Mouse (Mus musculus): ENCODE data around the gene Cradd. TPM values are rescaled to one million over a fixed set of nuclear protein-coding genes. Genes with fewer than 3 reads are reported as not detected.

Gene Cradd
- polyA plus RNA-seq, 1 experiment from 2014 or later, result 9.6 TPM

DNA sequence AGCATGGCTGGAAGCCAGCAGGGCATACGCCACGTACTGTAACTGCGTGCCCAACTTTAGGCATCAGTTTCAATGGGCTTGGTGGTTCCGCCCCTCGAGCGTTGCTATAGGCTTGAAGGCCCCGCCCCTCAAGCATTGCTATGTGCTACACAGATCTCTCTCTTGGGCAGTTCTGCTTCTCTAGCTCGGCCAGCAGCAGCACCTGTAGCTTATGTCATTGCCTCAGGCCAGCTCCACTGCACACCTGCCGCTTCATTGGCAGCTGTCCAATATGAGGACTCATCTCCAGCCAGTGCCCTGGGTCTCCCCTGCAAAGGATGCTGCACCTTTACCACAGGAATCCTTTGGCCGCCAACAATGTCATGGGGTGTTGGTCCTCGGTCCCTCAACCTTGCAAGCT, 45.8 kb downstream of the Cradd start:
- Histone ChIP-seq H3K27ac (no peak overlapping the region), H3K36me3 (0 out of 2 replicates have a peak, but pooled peaks cover 2% of the 10 kb centered on the region), H3K4me1 (0 out of 2 replicates have a peak, but pooled peaks cover 11% of the 10 kb centered on the region), H3K9me3 (no peaks in the 10 kb centered on the region), H3K27me3 (ENCODE audit: insufficient read depth, poor library complexity, severe bottlenecking) (0 out of 2 replicates have a peak, but pooled peaks cover 9% of the 10 kb centered on the region), H3K4me3 (no peak overlapping the region)
- no peak for DNase-seq (ENCODE audit: low spot score)
- 84% methylated on average over 11 of the region's 11 CpGs for WGBS

DNA sequence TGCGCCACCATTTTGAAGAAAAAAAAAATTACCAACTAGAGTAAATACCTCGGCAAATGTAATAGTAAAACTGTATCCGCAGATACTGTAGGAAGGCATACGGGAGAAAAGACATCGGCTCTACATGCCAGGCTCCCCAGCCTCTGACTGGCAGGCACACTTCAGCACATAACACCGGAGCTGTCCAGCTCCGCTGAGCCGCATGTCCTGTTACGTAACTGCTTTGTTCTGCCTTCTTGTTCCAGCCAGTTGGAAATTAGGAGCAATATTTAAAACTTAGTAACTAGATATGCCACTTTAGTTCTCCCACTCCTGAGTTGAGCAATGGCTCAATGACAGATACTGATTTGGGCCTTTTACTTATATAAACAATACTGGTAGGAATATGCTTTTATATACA, 48.4 kb downstream of the Cradd start:
- H3K9me3 ChIP-seq, result no peaks in the 10 kb centered on the region
- no peaks in the 10 kb centered on the region for H3K27me3 ChIP-seq (ENCODE audit: insufficient read depth, poor library complexity, severe bottlenecking)
- H3K36me3 ChIP-seq, result 0 out of 2 replicates have a peak, but pooled peaks cover 7% of the 10 kb centered on the region
- H3K27ac ChIP-seq, result no peak overlapping the region
- no peak for DNase-seq (ENCODE audit: low spot score)
- WGBS, result 85% methylated on average over 9 of the region's 9 CpGs
- H3K4me1 ChIP-seq, result 0 out of 2 replicates have a peak, but pooled peaks cover 7% of the 10 kb centered on the region
- no peak overlapping the region for H3K4me3 ChIP-seq

DNA sequence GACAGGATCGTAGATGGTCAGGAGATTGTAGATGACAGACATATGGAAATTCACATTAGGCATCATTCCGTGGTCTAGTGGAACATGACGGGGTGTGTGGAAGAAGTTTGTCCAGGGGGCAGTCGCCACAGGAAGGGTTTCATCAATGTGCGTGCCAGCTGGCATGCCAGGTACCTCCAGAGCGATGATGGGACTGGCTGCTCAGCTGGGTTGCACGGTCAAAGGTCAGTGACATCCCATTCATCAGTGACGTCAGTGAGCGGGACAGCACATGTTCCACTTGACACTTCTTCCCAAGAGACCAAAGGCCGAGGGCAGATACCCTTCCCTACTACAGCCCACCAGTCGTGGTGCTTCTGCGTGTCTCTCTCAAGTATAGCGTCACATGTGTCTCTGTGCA, 50.7 kb downstream of the Cradd start:
- Histone ChIP-seq H3K27ac (no peak overlapping the region), H3K4me1 (peaks cover 10% of the 10 kb centered on the region; the same call in 1 of the 2 replicates), H3K36me3 (peaks cover 10% of the 10 kb centered on the region; the same call in 1 of the 2 replicates), H3K9me3 (no peaks in the 10 kb centered on the region), H3K4me3 (no peak overlapping the region), H3K27me3 (ENCODE audit: insufficient read depth, poor library complexity, severe bottlenecking) (no peaks in the 10 kb centered on the region)
- 82% methylated on average over 13 of the region's 13 CpGs for WGBS
- DNase-seq (ENCODE audit: low spot score), result no peak

DNA sequence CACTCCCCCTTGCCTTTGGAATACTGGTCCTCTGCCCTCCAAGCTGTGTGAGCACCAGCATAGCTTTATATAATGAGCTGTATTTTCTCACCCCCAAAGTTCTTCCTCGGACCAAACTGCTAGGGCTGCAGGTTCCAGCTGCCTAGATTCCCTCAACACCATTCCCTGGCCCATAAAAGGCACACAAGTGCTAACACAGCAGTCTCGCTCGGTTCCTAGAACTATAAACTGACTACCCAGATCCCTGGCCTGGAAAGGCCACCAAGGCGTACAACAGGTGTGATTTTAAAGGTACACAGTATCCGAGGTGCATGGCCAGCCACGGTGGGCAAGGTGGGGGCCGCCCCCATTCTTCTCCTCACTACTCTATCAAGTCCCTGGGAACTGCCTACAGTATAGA, 54.8 kb downstream of the Cradd start:
- 85% methylated on average over 7 of the region's 7 CpGs for WGBS
- H3K36me3 ChIP-seq, result peaks cover 8% of the 10 kb centered on the region; the same call in 1 of the 2 replicates
- H3K9me3 ChIP-seq, result no peaks in the 10 kb centered on the region
- H3K4me1 ChIP-seq, result peaks cover 31% of the 10 kb centered on the region
- no peak for DNase-seq (ENCODE audit: low spot score)
- H3K4me3 ChIP-seq, result no peak overlapping the region
- H3K27me3 ChIP-seq (ENCODE audit: insufficient read depth, poor library complexity, severe bottlenecking), result no peaks in the 10 kb centered on the region
- no peak overlapping the region for H3K27ac ChIP-seq

DNA sequence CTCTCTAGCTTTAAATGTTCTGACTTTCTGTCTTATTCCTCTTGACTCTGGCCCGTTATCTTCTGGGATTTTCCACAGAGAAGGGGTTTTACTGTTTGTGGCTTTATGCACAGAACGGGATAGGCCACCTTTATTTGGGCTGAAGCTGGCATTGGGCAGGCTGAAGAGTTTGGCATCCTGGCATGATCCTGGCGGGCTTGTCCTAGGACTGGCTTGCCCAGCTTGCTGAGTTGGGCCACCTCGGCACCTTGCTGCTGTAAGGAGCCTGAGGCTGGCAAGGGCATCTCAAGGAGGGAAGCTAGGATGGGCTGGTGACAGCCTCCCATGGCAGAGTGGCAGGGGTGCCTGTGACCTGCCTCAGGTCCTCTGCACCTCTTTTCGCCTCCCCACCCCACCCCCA, 55.6 kb downstream of the Cradd start:
- no peak for DNase-seq (ENCODE audit: low spot score)
- no peak overlapping the region for H3K4me3 ChIP-seq
- peak overlapping the region; percentile 29; the same call in 1 of the 2 replicates for H3K27ac ChIP-seq
- WGBS, result 80% methylated on average over 5 of the region's 5 CpGs
- peaks cover under 1% of the 10 kb centered on the region; the same call in 1 of the 2 replicates for H3K27me3 ChIP-seq (ENCODE audit: insufficient read depth, poor library complexity, severe bottlenecking)
- H3K36me3 ChIP-seq, result peaks cover 8% of the 10 kb centered on the region; the same call in 1 of the 2 replicates
- H3K9me3 ChIP-seq, result no peaks in the 10 kb centered on the region
- H3K4me1 ChIP-seq, result peaks cover 30% of the 10 kb centered on the region

DNA sequence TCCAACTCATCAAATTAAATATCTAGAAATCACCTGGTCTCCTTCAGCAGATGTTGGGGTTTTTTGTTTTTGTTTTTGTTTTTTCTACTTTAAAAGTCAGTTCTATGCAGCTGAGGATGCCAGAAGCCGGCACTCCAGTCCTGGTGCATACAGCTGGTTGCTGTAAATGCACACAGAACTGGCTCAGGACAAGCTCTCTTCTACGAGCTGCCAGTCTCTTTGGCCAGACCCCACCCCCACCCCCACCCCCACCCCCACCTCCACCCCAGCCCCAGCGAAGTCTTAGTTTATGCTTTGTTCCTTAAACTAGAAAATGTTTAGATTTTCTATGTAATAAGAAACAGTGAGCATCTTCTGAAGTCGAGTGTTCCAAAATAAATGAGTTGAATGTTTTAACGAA, 57.0 kb downstream of the Cradd start:
- 39% methylated on average over 5 of the region's 5 CpGs for WGBS
- no peak for DNase-seq (ENCODE audit: low spot score)
- Histone ChIP-seq H3K36me3 (peaks cover 2% of the 10 kb centered on the region; the same call in 1 of the 2 replicates), H3K4me1 (peaks cover 37% of the 10 kb centered on the region), H3K9me3 (no peaks in the 10 kb centered on the region), H3K27ac (no peak overlapping the region), H3K4me3 (no peak overlapping the region), H3K27me3 (ENCODE audit: insufficient read depth, poor library complexity, severe bottlenecking) (peaks cover 3% of the 10 kb centered on the region)

DNA sequence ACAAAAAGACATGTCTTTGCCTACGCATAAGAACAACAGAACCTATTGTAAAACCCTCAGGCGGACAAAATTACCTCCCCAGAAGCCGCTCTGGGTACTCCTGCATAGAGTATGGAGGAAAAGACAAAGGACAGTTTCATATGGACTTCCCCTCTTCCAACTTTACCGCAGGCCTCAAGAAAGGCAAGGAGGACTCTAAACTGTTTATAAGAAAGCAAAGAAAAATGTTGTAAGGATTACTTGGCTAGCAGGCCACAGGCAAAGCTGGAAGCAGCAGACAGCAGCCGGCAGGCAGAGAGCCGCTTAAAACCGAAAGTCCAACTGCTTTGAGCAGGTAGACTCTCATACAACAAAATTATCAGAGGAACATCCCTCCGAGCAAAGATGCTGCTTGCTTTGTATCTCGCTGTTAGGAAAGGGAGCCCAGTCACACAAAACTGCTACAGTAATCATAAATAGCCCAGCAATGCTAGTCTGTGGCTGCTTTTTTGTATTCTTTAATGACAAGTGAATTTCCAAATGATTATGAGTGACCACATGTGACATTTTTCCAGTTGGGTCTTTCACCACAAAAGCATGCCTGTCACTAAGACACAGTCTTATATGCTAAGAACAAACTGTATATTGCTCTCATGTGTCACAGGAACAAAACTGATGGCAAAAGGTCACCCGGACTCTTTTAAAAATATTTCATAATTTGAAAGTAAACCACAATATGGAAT, 57.7 kb downstream of the Cradd start:
- 66% methylated on average over 10 of the region's 10 CpGs for WGBS
- H3K36me3 ChIP-seq, result peaks cover 2% of the 10 kb centered on the region; the same call in 1 of the 2 replicates
- H3K27me3 ChIP-seq (ENCODE audit: insufficient read depth, poor library complexity, severe bottlenecking), result peaks cover 3% of the 10 kb centered on the region
- no peak for DNase-seq (ENCODE audit: low spot score)
- peak overlapping the region; percentile 33; the same call in 1 of the 2 replicates for H3K27ac ChIP-seq
- H3K4me1 ChIP-seq, result peaks cover 37% of the 10 kb centered on the region
- H3K9me3 ChIP-seq, result no peaks in the 10 kb centered on the region
- H3K4me3 ChIP-seq, result no peak overlapping the region

DNA sequence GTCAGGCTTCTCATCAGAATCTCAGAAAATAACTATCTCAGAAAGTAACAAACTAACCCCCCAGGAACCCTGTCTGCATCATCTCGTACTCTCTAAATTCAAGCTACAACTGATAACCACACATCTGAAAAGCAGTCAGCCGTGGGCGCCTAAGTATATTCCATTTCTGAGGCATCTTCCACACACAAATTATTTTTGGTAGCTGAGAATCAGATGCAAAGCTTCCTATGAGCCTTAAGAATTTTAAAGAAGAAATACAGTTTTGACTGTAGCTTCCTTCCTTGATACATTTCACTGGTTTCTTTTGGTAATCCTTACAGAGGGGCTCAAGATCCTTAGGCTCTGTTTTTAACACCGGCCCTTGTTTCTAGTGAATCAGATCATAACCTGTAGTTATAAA, 58.4 kb downstream of the Cradd start:
- no peaks in the 10 kb centered on the region for H3K9me3 ChIP-seq
- peaks cover 3% of the 10 kb centered on the region for H3K27me3 ChIP-seq (ENCODE audit: insufficient read depth, poor library complexity, severe bottlenecking)
- peaks cover 37% of the 10 kb centered on the region for H3K4me1 ChIP-seq
- no peak for DNase-seq (ENCODE audit: low spot score)
- H3K4me3 ChIP-seq, result peak overlapping the region; percentile 65; the same call in 1 of the 2 replicates
- peak overlapping the region; percentile 82; the same call in 1 of the 2 replicates for H3K27ac ChIP-seq
- peaks cover 2% of the 10 kb centered on the region; the same call in 1 of the 2 replicates for H3K36me3 ChIP-seq
- 53% methylated on average over 4 of the region's 4 CpGs for whole genome bisulfite sequencing

DNA sequence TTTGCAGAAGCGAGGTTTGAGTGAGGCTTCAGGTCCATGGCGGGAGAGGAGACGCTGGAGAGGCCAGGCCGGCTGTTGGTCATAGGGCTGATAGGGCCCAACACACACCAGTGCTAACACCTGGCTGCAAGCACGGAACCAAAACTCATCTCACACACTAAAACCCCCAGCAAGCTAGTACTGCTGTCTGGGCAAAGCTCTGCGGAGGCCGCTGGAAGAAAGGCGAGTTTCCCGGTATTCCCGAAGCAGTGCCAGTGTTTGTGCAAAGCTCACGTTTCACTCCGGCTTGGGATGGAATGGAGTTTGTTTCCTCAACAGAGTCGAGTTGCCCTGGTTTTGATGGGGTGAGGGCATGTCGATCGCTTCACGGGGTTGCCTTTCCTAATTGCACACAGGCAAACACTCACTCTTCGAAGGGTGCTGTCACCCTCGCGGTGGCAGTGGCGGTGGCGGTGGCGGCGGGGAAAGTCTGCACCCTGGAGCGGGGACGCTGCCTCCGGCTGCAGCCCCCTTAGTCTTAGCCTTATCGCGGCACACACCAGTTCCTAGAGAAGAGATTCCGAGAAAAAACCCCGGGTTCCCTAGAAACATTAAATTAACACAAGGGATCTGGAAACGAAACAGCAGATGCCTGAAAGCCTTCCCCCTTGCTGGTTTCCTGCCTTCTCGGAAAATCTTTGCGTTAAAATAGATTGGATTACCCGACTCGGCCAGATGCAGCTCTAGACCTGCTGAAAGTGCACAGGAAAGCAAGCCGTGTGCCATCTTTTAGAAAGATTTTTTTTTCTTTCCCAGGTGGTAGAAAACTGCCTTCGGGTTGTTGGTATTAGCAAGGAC, 59.2 kb downstream of the Cradd start:
- H3K36me3 ChIP-seq, result no peaks in the 10 kb centered on the region
- H3K4me1 ChIP-seq, result peaks cover 37% of the 10 kb centered on the region
- no peaks in the 10 kb centered on the region for H3K9me3 ChIP-seq
- WGBS, result 3% methylated on average over 37 of the region's 37 CpGs
- peak overlapping the region; percentile 82 for H3K27ac ChIP-seq
- DNase-seq (ENCODE audit: low spot score), result no peak
- H3K4me3 ChIP-seq, result peak overlapping the region; percentile 65
- peaks cover 3% of the 10 kb centered on the region for H3K27me3 ChIP-seq (ENCODE audit: insufficient read depth, poor library complexity, severe bottlenecking)

DNA sequence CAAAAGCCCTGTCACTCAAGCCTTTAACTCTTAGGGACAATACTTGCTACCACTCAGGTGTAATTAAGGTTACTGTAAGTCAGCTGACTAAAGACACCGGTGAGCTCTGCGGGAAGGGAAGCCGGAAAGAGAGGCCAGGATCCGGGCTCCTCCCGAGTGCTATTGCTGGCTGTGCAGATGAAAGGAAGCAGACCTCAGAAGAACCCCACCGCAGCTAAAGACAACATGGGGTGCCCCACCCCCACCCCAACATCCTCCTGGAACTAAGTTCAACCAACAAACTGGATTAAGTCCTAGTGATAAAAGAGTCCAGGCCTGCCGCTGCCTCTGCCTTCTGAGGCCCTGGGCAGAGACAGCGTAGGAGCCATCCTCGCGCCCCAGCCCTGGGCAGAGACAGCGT, 61.5 kb downstream of the Cradd start:
- H3K27me3 ChIP-seq (ENCODE audit: insufficient read depth, poor library complexity, severe bottlenecking), result peaks cover 3% of the 10 kb centered on the region
- peak overlapping the region; percentile 27 for H3K4me3 ChIP-seq
- peaks cover 41% of the 10 kb centered on the region for H3K4me1 ChIP-seq
- 15% methylated on average over 11 of the region's 11 CpGs for WGBS
- peak overlapping the region; percentile 79 for H3K27ac ChIP-seq
- no peak for DNase-seq (ENCODE audit: low spot score)
- no peaks in the 10 kb centered on the region for H3K36me3 ChIP-seq
- no peaks in the 10 kb centered on the region for H3K9me3 ChIP-seq

DNA sequence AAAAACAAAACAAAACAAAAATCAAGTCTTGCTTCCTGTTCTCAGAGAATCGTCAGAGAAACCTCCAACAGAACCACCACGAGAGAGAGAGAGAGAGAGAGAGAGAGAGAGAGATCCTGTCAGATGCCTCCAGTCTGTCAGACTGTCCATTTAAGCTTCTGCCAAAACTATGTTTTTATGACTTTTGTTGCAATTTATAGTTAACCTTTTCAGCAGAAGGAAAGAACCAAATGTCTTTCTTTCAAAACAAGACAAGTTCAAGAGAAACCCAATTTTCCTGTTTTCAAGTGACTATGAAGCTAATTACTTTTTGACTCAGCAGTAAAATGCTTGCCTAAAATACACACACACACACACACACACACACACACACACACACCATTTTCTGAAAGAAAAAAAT, 62.7 kb downstream of the Cradd start:
- peaks cover 35% of the 10 kb centered on the region for H3K4me1 ChIP-seq
- H3K27ac ChIP-seq, result no peak overlapping the region
- H3K27me3 ChIP-seq (ENCODE audit: insufficient read depth, poor library complexity, severe bottlenecking), result peaks cover 3% of the 10 kb centered on the region
- no peak overlapping the region for H3K4me3 ChIP-seq
- 31% methylated on average over 2 of the region's 2 CpGs for WGBS
- no peaks in the 10 kb centered on the region for H3K9me3 ChIP-seq
- no peak for DNase-seq (ENCODE audit: low spot score)
- H3K36me3 ChIP-seq, result no peaks in the 10 kb centered on the region

DNA sequence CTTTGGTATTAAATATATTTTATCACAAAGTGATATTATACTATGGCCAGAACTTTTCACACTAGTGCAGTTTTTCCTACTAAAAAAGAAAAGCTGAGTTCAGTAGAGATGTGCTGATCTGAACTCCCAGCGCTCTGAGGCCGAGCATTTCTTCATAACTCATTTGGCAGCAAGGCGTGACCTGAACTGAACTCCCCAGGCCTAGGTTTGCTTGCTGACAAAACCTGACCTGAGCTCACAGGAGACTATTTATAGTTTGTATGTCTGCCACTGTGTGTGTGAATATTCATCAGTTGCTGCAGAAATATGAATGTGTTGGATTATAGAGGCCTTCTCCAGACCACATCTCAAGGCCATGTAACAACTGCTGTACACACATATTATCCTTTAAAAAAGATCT, 63.5 kb downstream of the Cradd start:
- peaks cover 3% of the 10 kb centered on the region for H3K27me3 ChIP-seq (ENCODE audit: insufficient read depth, poor library complexity, severe bottlenecking)
- H3K36me3 ChIP-seq, result no peaks in the 10 kb centered on the region
- 83% methylated on average over 3 of the region's 3 CpGs for WGBS
- no peak overlapping the region for H3K4me3 ChIP-seq
- H3K27ac ChIP-seq, result no peak overlapping the region
- DNase-seq (ENCODE audit: low spot score), result no peak
- peaks cover 31% of the 10 kb centered on the region for H3K4me1 ChIP-seq
- H3K9me3 ChIP-seq, result no peaks in the 10 kb centered on the region

Data from heart, embryonic 10.5 days (tissue).